Mouse (Mus musculus) lung, adult 18-20 months (tissue): ENCODE measurements at regions not wholly inside any gene's neighbourhood (a gene's known extent, or its start where the extent isn't known, plus 50 kb on each side); places are given as distances from the start of the nearest gene placed in this dataset.

Source experiments
- DNase-seq, 2 experiments: peaks; one replicate each; pipeline ENCODE4 v3.0.0; 2022; ENCODE audit warnings: mixed read lengths in 2 of 2

- DNase-seq: peak; percentile 66 to 81
These were observed 276.0 kb upstream of the Cdyl start for GRCm38 (mm10) chr13:35383624-35384018.

- DNase-seq: no peak
These were observed 271.3 kb upstream of the Cdyl start for GRCm38 (mm10) chr13:35388380-35388779.

DNA sequence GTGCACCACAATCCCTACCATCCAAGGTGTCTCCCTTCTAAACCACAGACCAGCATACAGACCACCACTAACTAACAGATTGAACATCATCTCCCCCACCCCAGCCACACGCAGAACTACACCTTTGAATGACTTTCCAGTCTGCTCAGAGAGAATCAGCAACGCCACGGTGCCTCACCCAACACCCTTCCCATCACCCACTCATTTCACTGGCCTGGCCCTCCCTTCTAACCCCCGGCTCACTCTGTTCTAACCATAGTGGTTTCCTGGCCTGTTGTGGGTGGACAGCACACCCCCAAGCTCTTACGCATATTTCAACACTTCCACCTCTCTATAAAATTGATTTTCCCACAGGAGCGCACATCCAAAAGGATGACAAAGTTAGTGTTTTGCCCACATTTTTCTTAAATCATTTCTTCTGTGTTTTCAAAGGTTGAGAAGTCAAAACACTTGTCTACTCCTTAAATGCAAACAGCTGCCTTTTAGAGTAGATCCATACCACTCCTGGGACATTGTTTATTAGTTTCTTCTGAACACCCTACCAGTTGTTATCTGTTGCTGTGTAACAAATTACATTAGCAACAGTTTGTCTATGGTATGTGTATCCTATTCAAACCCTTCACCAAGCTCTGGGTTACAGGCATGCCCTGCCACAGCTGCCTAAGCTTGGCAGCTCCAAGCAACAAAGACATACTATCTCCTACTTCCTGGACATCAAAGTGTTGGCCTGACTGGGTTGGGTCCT, 269.7 kb upstream of the Cdyl start:
- DNase-seq: no peak

DNA sequence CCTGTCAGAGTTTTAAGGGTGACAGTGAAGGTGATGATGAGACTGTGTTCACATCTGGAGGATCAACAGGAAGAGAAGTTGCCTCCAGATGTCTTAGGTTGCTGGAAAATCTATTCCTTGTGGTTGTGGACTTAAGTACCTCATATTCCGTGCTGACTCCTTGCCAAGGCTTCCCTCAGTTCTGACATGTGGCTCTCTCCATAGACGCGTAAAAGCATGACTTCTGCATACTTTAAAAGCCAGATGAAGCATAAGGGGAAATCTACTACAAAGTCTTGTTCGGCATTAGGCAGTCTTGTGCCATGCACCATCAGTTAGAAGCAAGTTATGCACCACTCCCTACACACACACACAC, 269.1 kb upstream of the Cdyl start:
- no peak for DNase-seq

DNA sequence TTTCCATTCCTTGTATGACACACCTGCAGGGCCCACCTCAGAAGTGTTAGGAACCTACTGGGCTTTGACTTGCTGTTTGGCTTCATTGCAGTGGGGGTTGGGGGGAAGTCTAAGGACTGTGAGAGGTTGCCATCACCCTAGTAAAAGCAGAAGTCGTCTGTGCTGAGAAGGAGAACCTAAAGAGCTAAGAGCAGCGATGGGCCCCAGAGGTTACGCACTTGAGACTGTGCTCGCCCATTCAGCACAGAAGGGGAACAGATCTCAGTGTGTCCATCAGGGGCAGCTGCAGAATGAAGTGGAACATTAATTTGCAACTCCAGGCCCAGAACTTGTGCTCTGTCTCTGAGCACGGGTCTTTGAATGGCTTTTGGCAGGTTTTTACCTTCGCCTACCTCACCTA, 267.5 kb upstream of the Cdyl start:
- no peak for DNase-seq

DNA sequence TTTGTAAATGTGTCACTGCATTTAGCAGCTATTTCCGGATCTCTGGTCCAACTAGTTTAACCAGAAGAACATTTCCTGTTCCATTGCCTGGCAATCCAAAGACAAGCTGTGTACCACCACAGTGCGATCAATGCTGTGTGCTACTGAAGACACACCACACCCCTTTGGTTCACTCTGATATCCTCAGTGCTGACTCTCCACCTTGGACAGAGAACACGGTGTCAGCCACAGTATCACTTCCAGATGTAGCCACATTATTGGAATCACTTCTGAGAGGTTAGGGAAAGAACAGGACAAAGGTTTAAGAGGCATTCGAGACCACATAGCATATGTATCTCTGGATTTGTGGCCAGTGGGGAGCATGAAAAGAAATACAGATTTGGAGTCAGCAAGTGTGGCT, 264.4 kb upstream of the Cdyl start:
- peak in 1 of 2 experiments; percentile 5 for DNase-seq

DNA sequence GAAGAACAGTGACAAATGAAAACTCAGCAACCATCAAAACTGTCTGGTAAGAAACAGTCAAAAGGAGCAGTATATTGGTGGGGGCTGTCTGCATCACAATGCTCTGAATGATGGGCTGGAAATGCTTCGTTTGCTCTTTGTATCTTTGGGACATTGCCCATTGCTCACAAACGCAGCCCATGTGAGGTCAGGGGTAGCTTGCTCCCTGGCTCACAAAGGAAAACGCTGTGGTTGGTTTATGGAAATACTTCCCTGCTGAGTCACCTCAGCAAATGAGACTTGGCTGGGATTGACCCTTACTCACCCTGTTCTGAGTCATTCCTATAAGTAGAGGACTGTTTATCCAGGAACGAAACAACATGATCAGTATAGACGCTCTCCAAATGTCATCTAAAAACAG, 264.0 kb upstream of the Cdyl start:
- DNase-seq: peak; percentile 16 to 36

GRCm38 (mm10) chr13:35397166-35397565, 262.5 kb upstream of the Cdyl start:
- no peak for DNase-seq

- DNase-seq: no peak
These were observed 261.4 kb upstream of the Cdyl start for GRCm38 (mm10) chr13:35398192-35398591.

DNA sequence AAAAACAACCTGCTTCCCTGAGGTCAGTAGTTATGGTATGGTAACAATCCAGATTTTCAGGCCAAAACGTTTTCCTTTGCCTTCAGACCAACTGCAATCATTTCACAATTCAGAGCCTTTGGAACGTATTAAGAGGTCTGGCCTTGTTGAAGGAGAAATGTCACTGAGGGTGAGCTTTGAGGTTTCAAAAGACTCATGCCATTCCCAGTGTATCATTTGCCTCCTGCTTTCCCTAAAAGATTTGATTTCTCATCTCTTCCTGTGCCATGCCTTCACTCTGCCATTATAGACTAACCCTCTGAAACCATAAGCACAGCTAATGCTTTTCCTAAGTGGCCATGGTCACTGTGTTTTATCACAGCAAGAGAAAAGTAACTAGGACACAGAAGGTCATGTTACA, 256.8 kb upstream of the Cdyl start:
- DNase-seq: no peak

- no peak for DNase-seq
These were observed 255.2 kb upstream of the Cdyl start for GRCm38 (mm10) chr13:35404428-35404827.

DNA sequence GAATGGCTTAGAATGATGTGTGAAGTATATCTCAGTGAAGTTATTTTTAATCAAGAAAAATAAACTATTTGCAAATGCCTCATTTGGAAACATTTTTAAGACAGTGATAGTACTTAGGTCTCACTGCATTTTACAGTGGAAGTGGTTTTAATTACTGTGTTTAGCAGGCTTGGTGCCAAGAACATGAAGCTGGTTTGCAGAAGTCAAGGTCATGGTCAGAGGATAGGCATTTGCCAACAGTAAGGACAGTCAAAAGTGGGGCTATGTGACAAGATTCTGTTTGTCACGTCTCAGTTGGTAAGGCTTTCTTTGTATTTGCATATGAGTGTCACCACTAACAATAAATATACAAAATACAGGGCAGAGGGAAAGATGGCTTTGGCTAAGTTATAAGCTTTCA, 254.2 kb upstream of the Cdyl start:
- DNase-seq: no peak

DNA sequence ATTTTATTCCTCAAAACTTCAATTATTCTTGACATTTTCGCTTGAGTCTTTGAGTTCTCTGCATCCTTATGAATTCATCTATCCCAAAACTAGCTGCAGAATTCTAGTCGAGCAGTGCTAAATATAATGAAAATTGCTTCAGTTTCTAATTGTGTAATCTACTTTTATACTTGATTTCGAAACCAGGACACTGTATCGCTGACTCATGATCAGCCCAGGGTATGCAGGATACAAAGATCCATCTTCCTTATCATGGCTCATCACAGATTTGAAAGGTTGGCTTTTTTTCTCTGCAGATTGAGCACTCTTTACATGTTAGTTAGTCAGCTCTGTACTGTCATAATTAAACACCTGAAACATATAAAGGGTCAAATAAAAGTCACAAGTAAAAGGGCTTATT, 242.1 kb upstream of the Cdyl start:
- DNase-seq: no peak

DNA sequence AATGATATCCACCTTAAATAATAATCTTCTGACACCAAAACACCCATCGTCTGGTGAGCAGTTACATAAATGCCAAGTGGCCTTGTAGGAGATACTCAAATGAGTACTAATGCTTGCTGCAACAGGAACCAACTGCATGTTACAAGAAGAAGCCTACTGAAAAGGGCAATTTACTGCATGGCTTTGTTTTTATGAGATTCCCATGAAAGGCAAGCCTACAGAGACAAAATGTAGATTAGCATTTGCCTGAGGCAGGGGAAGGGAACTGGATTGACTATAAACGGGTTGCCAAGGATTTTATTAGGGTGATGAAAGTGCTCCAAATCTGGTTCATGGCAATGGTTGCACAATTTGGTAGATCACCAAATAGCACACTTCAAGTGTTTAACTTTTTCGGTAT, 239.6 kb upstream of the Cdyl start:
- DNase-seq: no peak

DNA sequence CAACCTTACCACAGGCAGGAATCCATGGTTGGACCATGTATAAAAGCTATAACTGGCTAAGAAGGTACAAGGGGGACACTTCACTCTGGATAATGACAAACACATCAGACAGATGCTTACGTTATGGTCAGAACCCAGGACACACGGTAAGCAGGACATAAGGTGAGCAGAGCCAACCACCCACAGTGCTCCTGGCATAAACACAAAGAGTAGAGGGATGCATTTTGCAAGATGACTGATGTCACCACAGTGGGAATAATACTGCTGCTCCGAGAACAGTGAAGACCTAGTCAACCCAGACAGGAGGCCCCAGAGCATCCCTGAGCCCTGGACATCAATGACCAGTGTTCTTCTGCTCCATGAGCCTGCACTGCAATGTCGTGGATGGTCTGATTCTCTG, 233.6 kb upstream of the Cdyl start:
- DNase-seq: no peak

DNA sequence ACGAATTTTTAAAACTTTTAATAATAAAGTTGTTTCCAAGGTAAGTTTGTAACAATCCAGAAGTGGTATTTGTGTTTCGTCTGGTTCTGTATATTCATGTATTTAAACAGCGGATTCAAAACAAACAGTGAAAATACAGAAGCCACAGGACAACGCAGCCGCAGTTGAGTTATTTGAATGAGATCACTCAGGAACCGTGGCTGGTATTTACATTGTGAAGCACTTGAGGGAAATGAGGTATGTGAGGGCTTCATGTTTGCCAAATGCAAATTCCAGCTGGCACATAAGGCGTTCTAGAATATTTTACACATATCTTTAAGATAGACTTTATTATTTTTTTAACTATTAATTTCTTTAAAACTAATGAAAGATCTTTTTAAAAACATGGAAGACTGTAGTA, 224.5 kb upstream of the Cdyl start:
- DNase-seq: peak; percentile 42 to 53

DNA sequence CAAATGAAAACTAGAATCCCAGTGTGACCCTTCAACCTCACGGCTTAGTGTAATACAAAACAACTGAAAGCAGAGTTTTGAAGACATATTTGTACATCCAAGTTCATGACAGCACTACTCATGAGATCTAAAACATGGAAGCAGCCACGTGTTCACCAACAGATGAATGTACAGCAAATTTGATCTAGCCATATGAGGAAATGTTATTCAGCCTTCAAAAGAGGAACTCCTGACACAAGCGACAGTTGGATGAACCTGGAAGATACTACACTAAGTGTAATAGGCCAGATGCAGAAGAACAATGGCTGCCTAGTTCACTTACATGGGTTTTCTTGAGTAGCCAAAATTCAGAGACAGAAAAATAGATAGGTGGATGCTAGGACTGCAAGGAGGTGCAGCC, 212.0 kb upstream of the Cdyl start:
- DNase-seq: no peak

GRCm38 (mm10) chr13:35452420-35452819, 207.2 kb upstream of the Cdyl start:
- no peak for DNase-seq

- no peak for DNase-seq
These were observed 206.3 kb upstream of the Cdyl start for GRCm38 (mm10) chr13:35453222-35453914.

- DNase-seq: no peak
These were observed 199.6 kb upstream of the Cdyl start for GRCm38 (mm10) chr13:35460051-35460450.

DNA sequence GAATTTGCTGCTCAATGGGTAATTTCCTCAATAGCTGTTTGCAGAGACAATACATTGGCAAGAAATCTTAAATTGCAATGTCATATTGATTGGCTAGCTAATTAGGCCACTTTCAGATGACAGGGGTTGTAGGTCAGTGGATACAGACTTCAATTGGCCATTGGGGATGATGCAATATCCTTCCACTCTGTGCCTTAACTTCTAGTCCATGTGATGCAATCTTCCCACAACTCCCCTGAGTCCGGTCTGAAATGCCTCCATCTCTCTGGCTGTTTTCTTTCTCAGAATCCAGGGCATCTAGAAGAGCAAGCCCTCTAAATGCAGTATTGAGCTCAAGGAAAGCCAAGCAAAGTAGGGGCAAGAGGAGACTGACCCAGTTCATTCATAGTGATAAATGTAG, 196.4 kb upstream of the Cdyl start:
- no peak for DNase-seq

- DNase-seq: no peak
These were observed 195.8 kb upstream of the Cdyl start for GRCm38 (mm10) chr13:35463850-35464249.

DNA sequence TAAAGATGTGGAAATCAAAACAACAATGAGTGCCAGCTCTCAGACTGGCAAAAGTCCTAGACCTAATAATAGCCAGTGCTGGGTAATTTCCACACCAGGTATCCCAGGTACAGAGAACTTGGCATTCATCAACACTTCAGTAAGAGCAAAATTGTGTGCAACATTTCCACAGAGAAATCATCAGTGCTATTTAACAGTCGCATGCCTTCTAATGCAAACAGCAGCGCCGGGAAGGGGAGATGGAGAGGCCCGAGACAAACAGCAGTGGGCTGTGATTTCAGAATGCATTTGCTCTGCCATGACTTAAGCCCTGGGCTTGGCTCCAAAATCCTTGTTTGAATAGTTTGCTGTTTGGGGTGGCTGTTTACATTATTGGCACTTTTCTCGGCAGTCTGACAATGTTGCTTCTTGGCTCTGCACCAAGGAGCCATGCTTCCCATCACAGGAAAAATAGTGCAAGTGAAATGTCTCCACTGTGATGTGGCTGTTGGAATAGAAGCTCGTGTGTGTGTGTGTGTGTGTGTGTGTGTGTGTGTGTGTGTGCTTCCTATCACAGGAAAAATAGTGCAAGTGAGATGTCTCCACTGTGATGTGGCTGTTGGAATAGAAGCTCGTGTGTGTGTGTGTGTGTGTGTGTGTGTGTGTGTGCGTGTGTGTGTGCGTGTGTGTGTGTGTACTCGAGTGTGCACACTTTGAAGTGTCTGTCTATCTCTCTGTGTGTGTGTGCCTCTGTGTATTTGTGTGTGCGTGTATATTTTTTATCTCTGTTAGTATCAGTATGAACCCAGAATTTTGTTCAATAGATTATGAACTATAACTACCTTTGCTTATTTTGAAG, 190.1 kb upstream of the Cdyl start:
- peak; percentile 80 to 85 for DNase-seq

DNA sequence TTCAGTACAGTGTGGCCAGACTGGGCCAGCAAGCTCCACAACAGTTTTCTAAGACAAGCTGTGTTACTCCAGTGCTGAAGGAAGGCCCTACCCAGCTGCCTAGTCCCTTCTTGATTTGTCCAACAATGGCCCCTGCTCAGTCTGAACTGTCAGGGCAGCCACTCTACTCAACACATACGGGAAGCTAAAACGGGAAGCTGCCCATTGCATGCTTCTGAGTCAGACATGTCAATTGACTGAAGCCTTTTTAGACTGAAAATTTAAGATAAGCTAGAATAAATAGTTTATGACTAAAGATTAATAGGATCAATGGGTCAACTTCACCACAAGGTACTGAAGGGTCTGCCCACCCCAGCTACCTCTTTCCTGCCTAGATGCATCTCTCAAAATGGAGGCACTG, 181.4 kb upstream of the Cdyl start:
- no peak for DNase-seq
